Mouse (Mus musculus) midbrain, embryonic 11.5 days (tissue): ENCODE measurements around the gene Smap1. TPM values are rescaled to one million over a fixed set of nuclear protein-coding genes. Genes with fewer than 3 reads are reported as not detected.
"Not testable (repeated sequence)": the region's sequence is repeated elsewhere in the genome, so short reads cannot be mapped to it uniquely, and the experiment has no call there.

Source experiments
- ATAC-seq: fragments of 200-750 bp; cut with Nextera tagmentation; 2 replicates; pipeline ENCODE4 v1.8.0; 2017; ENCODE audit warnings: moderate TSS enrichment, moderate library complexity; ENCODE audit not compliant: low FRiP score
- DNase-seq: peaks from one replicate; pipeline ENCODE4 v3.0.0; 2015; ENCODE audit warnings: low spot score; ENCODE audit errors: missing footprints
- H3K27ac ChIP-seq: fragments of 300-500 bp; sonication (generic); 2 replicates; pipeline ENCODE4 v1.5.1; 2014; ENCODE audit warnings: low read depth, low read length
- H3K27me3 ChIP-seq: fragments of 300-500 bp; sonication (generic); 2 replicates; pipeline ENCODE4 v1.6.1; 2014; ENCODE audit warnings: mild to moderate bottlenecking, low read length, moderate library complexity, mixed read lengths; ENCODE audit not compliant: control insufficient read depth, insufficient read depth
- H3K36me3 ChIP-seq: fragments of 300-500 bp; sonication (generic); 2 replicates; pipeline ENCODE4 v1.6.1; 2014; ENCODE audit warnings: mild to moderate bottlenecking, low read length, moderate library complexity, mixed read lengths; ENCODE audit not compliant: control insufficient read depth, insufficient read depth
- H3K4me1 ChIP-seq: fragments of 300-500 bp; sonication (generic); 2 replicates; pipeline ENCODE4 v1.6.1; 2014; ENCODE audit warnings: low read length; ENCODE audit not compliant: control insufficient read depth, insufficient read depth
- H3K4me2 ChIP-seq: fragments of 300-500 bp; sonication (generic); 2 replicates; pipeline ENCODE4 v1.6.1; 2014; ENCODE audit warnings: mild to moderate bottlenecking, moderate library complexity
- H3K4me3 ChIP-seq: fragments of 300-500 bp; sonication (generic); 2 replicates; pipeline ENCODE4 v1.5.1; 2014; ENCODE audit warnings: low read depth, low read length
- H3K9ac ChIP-seq: fragments of 300-500 bp; sonication (generic); 2 replicates; pipeline ENCODE4 v1.6.1; 2014; ENCODE audit warnings: low read length
- H3K9me3 ChIP-seq: fragments of 300-500 bp; sonication (generic); 2 replicates; pipeline ENCODE4 v1.6.1; 2016; ENCODE audit warnings: low read length; ENCODE audit not compliant: control insufficient read depth
- WGBS: fragments of 180-500 bp; shearing (Covaris S2); extraction: QIAGEN DNeasy Blood & Tissue Kit; methylation state at CpG from one replicate; pipeline ENCODE4 v1.1.7; 2014; 5-methylcytosine and 5-hydroxymethylcytosine counted together
- polyA plus RNA-seq: library from polyadenylated mRNA; unstranded; fragments of >200 nt; fragmentation: Nextera tagmentation; extraction: Ambion mirVana; gene quantifications from 2 replicates; pipeline ENCODE4 v1.2.1, GENCODE M21; 2014

Gene Smap1
- polyA plus RNA-seq, result 58.7 and 63.3 TPM in 2 replicates

GRCm38 (mm10) chr1:23921711-23922529 lies at the start of gene Smap1:
Gene Smap1, minus strand, starts transcription at chr1:23922317.
- peaks cover 3% of the 10 kb centered on the region; the same call in 1 of the 2 replicates for H3K4me1 ChIP-seq
- H3K27me3 ChIP-seq, result no peaks in the 10 kb centered on the region
- H3K4me3 ChIP-seq, result peak within 1 kb of the TSS; percentile 91
- peak within 1 kb of the TSS; percentile 74 for H3K4me2 ChIP-seq
- peak; percentile 95 for ATAC-seq
- DNase-seq, result peak; percentile 98
- peak within 1 kb of the TSS; percentile 90 for H3K9ac ChIP-seq
- H3K9me3 ChIP-seq, result no peaks in the 10 kb centered on the region; the same call in 1 of the 2 replicates
- peak within 1 kb of the TSS; percentile 82 for H3K27ac ChIP-seq
- no peaks in the 10 kb centered on the region for H3K36me3 ChIP-seq
- WGBS, result under 1% methylated on average over 75 of the region's 113 CpGs

GRCm38 (mm10) chr1:23971159-23971558 lies 49.0 kb upstream of the Smap1 start:
- WGBS, result 86% methylated on average over 3 of the region's 4 CpGs
- ATAC-seq, H3K4me2 ChIP-seq: not testable (repeated sequence)

GRCm38 (mm10) chr1:23968027-23968725 lies 46.1 kb upstream of the Smap1 start:
- no peak for ATAC-seq
- Histone ChIP-seq H3K36me3 (no peaks in the 10 kb centered on the region), H3K4me1 (no peaks in the 10 kb centered on the region), H3K27ac (no peak overlapping the region), H3K4me2 (no peak overlapping the region), H3K27me3 (no peaks in the 10 kb centered on the region), H3K4me3 (no peak overlapping the region), H3K9me3 (peaks cover 3% of the 10 kb centered on the region; the same call in 1 of the 2 replicates), H3K9ac (no peak overlapping the region)
- 88% methylated on average over 8 of the region's 9 CpGs for WGBS
- no peak for DNase-seq

More at GRCm38 (mm10) chr1:23971159-23971558, 49.0 kb upstream of the Smap1 start:
- not testable (repeated sequence) for H3K36me3 ChIP-seq, H3K9ac ChIP-seq, DNase-seq, H3K27me3 ChIP-seq, H3K9me3 ChIP-seq, H3K4me3 ChIP-seq, H3K4me1 ChIP-seq, H3K27ac ChIP-seq

GRCm38 (mm10) chr1:23966226-23966625 lies 44.1 kb upstream of the Smap1 start:
- ATAC-seq (no peak), DNase-seq (no peak)
- H3K4me2 ChIP-seq, result no peak overlapping the region
- H3K9me3 ChIP-seq, result peaks cover 3% of the 10 kb centered on the region; the same call in 1 of the 2 replicates
- H3K4me3 ChIP-seq, result no peak overlapping the region
- 69% methylated on average over 1 of the region's 1 CpGs for WGBS
- no peaks in the 10 kb centered on the region for H3K36me3 ChIP-seq
- H3K27ac ChIP-seq, result no peak overlapping the region
- no peak overlapping the region for H3K9ac ChIP-seq
- no peaks in the 10 kb centered on the region for H3K4me1 ChIP-seq
- H3K27me3 ChIP-seq, result no peaks in the 10 kb centered on the region

- peak; percentile 44 for ATAC-seq
- Histone ChIP-seq H3K27ac (no peak overlapping the region), H3K4me3 (no peak overlapping the region), H3K4me1 (no peaks in the 10 kb centered on the region), H3K9ac (no peak overlapping the region), H3K27me3 (no peaks in the 10 kb centered on the region), H3K4me2 (peak overlapping the region; percentile 30), H3K9me3 (no peaks in the 10 kb centered on the region), H3K36me3 (no peaks in the 10 kb centered on the region)
- DNase-seq, result no peak
- WGBS, result 15% methylated on average over 6 of the region's 6 CpGs
These were observed 37.3 kb upstream of the Smap1 start for GRCm38 (mm10) chr1:23959415-23959732.

- Histone ChIP-seq H3K4me2 (peak overlapping the region; percentile 30), H3K9ac (0 out of 2 replicates have a peak overlapping the region, but pooled peaks have one; percentile 24), H3K36me3 (no peaks in the 10 kb centered on the region), H3K27me3 (no peaks in the 10 kb centered on the region), H3K27ac (no peak overlapping the region), H3K9me3 (no peaks in the 10 kb centered on the region), H3K4me1 (no peaks in the 10 kb centered on the region), H3K4me3 (no peak overlapping the region)
- 10% methylated on average over 13 of the region's 13 CpGs for WGBS
- peak; percentile 91 for DNase-seq
- 0 out of 2 replicates have a peak, but pooled peaks have one; percentile 46 for ATAC-seq
These were observed 36.7 kb upstream of the Smap1 start for GRCm38 (mm10) chr1:23958668-23959414.

GRCm38 (mm10) chr1:23958101-23958500 lies 36.0 kb upstream of the Smap1 start:
- Histone ChIP-seq H3K9me3 (no peaks in the 10 kb centered on the region), H3K4me1 (no peaks in the 10 kb centered on the region), H3K4me2 (no peak overlapping the region), H3K4me3 (no peak overlapping the region), H3K9ac (no peak overlapping the region), H3K27ac (no peak overlapping the region), H3K27me3 (no peaks in the 10 kb centered on the region), H3K36me3 (no peaks in the 10 kb centered on the region)
- ATAC-seq, result no peak
- 90% methylated on average over 6 of the region's 6 CpGs for WGBS
- no peak for DNase-seq

- H3K4me1 ChIP-seq, result no peaks in the 10 kb centered on the region
- H3K27ac ChIP-seq, result no peak overlapping the region
- H3K27me3 ChIP-seq, result no peaks in the 10 kb centered on the region
- DNase-seq (no peak), ATAC-seq (no peak)
- no peak overlapping the region for H3K9ac ChIP-seq
- H3K36me3 ChIP-seq, result no peaks in the 10 kb centered on the region
- WGBS, result 86% methylated on average over 4 of the region's 4 CpGs
- H3K4me2 ChIP-seq, result no peak overlapping the region
- H3K4me3 ChIP-seq, result no peak overlapping the region
- H3K9me3 ChIP-seq, result no peaks in the 10 kb centered on the region
These were observed 33.4 kb upstream of the Smap1 start for GRCm38 (mm10) chr1:23955539-23955938.
